Mouse (Mus musculus) myocyte (in vitro differentiated cells): Measurements from ENCODE around the gene Qk.

Experiments
- CEBPB ChIP-seq: IDR thresholded peaks from 2 replicates; pipeline ENCODE4 v1.6.1; 2011; ENCODE audit warnings: mild to moderate bottlenecking, moderate library complexity; ENCODE audit not compliant: poor library complexity, insufficient read depth, severe bottlenecking
- E2F4 ChIP-seq: IDR thresholded peaks from one replicate; pipeline ENCODE4 v1.6.1; 2011; ENCODE audit warnings: mild to moderate bottlenecking, control low read depth, moderate library complexity; ENCODE audit not compliant: insufficient read depth
- POLR2AphosphoS2 ChIP-seq: IDR thresholded peaks from one replicate; pipeline ENCODE4 v1.6.1; 2011; ENCODE audit warnings: low read depth, control low read depth; ENCODE audit not compliant: insufficient read length
- REST ChIP-seq: IDR thresholded peaks from one replicate; pipeline ENCODE4 v1.6.1; 2011; ENCODE audit warnings: mild to moderate bottlenecking, control low read depth, moderate library complexity; ENCODE audit not compliant: insufficient read depth, insufficient read length

- TF ChIP-seq E2F4 = no peak
- TF ChIP-seq CEBPB = no peak
- TF ChIP-seq POLR2AphosphoS2 = no peak
- TF ChIP-seq REST = no peak
These were observed 15.5 kb upstream of the Qk start for GRCm38 (mm10) chr17:10334957-10335690.
